Mouse (Mus musculus) MN1 (cell line): ENCODE results near the gene Slc25a41.

Experiments
- DNase-seq: peaks from one replicate; pipeline ENCODE4 v3.0.0-alpha.2; 2016; ENCODE audit warnings: low spot score

The Slc25a41 gene

GRCm38 (mm10) chr17:56990966-56991365 is 50.5 kb downstream of the Slc25a41 start:
- DNase-seq = no peak

- peak; percentile 97 for DNase-seq
Measured at GRCm38 (mm10) chr17:56990115-56990746, 51.2 kb downstream of the Slc25a41 start, which contains the start of gene Clpp. Gene Clpp, plus strand, starts transcription at chr17:56990305.

GRCm38 (mm10) chr17:56989467-56990114 is 51.9 kb downstream of the Slc25a41 start:
- DNase-seq = peak; percentile 89

GRCm38 (mm10) chr17:56988921-56989430 is 52.5 kb downstream of the Slc25a41 start:
- DNase-seq = no peak

- no peak for DNase-seq
Measured at GRCm38 (mm10) chr17:56988441-56988840, 53.0 kb downstream of the Slc25a41 start.

- DNase-seq = peak; percentile 43
Measured at GRCm38 (mm10) chr17:56986105-56986805, 55.2 kb downstream of the Slc25a41 start.

GRCm38 (mm10) chr17:56985656-56986055 is 55.8 kb downstream of the Slc25a41 start:
- no peak for DNase-seq

- no peak for DNase-seq
Measured at GRCm38 (mm10) chr17:56984886-56985285, 56.6 kb downstream of the Slc25a41 start.
